Mouse (Mus musculus) bone marrow macrophage, adult 2 months (primary cell): ENCODE data around the gene Ssr2.

Experiments
- CTCF ChIP-seq: IDR thresholded peaks from 2 replicates; pipeline ENCODE4 v1.5.1; 2012; ENCODE audit warnings: low read depth, mild to moderate bottlenecking, low read length, moderate library complexity
- POLR2A ChIP-seq: IDR thresholded peaks from 2 replicates; pipeline ENCODE4 v1.6.1; 2012; ENCODE audit warnings: mild to moderate bottlenecking, low read depth, low read length, borderline replicate concordance

DNA sequence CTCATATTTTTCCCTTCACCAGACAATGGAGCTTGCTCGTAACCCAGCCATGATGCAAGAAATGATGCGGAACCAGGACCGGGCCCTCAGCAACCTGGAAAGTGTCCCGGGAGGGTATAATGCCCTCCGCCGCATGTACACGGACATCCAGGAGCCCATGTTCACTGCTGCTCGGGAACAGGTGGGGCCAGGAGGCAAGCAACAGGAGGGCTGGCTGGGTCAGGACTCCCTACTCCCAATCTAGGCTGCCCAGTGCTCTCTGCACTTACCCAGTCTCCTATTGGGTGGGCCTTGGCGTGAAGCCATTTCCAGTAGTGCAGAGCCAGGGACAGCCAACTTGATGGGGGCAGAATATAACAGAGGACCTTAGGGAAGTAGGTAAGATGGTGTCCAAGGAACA, 16.1 kb upstream of the Ssr2 start:
- TF ChIP-seq CTCF (no peak), POLR2A (no peak)
